Mouse (Mus musculus) forebrain, embryonic 13.5 days (tissue): Measurements from ENCODE around the gene Kif23. TPM values are rescaled to one million over a fixed set of nuclear protein-coding genes. Genes with fewer than 3 reads are reported as not detected.

Experiments used
- ATAC-seq: fragments of 200-750 bp; cut with Nextera tagmentation; 2 replicates; pipeline ENCODE4 v1.8.0; 2017
- H3K27ac ChIP-seq: fragments of 300-500 bp; sonication (generic); 2 replicates; pipeline ENCODE4 v1.5.1; 2015; ENCODE audit warnings: inconsistent platforms, mild to moderate bottlenecking, moderate library complexity
- H3K27me3 ChIP-seq: fragments of 300-500 bp; sonication (generic); 2 replicates; pipeline ENCODE4 v1.6.1; 2015; ENCODE audit warnings: mild to moderate bottlenecking, inconsistent platforms
- H3K36me3 ChIP-seq: fragments of 300-500 bp; sonication (generic); 2 replicates; pipeline ENCODE4 v1.6.1; 2015; ENCODE audit warnings: mild to moderate bottlenecking, inconsistent platforms; ENCODE audit not compliant: poor library complexity, severe bottlenecking
- H3K4me1 ChIP-seq: fragments of 300-500 bp; sonication (generic); 2 replicates; pipeline ENCODE4 v1.6.1; 2015; ENCODE audit warnings: inconsistent platforms
- H3K4me2 ChIP-seq: fragments of 300-500 bp; sonication (generic); 2 replicates; pipeline ENCODE4 v1.6.1; 2015; ENCODE audit warnings: inconsistent platforms, mild to moderate bottlenecking, moderate library complexity
- H3K4me3 ChIP-seq: fragments of 300-500 bp; sonication (generic); 2 replicates; pipeline ENCODE4 v1.5.1; 2015; ENCODE audit warnings: mild to moderate bottlenecking, inconsistent platforms
- H3K9ac ChIP-seq: fragments of 300-500 bp; sonication (generic); 2 replicates; pipeline ENCODE4 v1.6.1; 2015; ENCODE audit warnings: mild to moderate bottlenecking, inconsistent platforms
- H3K9me3 ChIP-seq: fragments of 300-500 bp; sonication (generic); replicated peaks from 2 replicates; pipeline ENCODE4 v1.6.1; 2016; ENCODE audit warnings: inconsistent platforms
- WGBS: fragments of 180-500 bp; shearing (Covaris S2); methylation state at CpG from one replicate; pipeline ENCODE4 v1.1.7; 2015; 5-methylcytosine and 5-hydroxymethylcytosine counted together
- polyA plus RNA-seq: library from polyadenylated mRNA; unstranded; fragments of >200 nt; fragmentation: Nextera tagmentation; extraction: Ambion mirVana; gene quantifications from 2 replicates; pipeline ENCODE4 v1.2.1, GENCODE M21; 2015

Kif23 gene
- polyA plus RNA-seq, 1 experiment from 2014 or later = 72.7 TPM

- WGBS = 5% methylated on average over 8 of the region's 8 CpGs
- Histone ChIP-seq H3K4me1 (peaks cover 62% of the 10 kb centered on the region), H3K4me3 (no peak overlapping the region), H3K27ac (peak overlapping the region; percentile 94), H3K9ac (no peak overlapping the region; the same call in 1 of the 2 replicates), H3K4me2 (peak overlapping the region; percentile 18; the same call in 1 of the 2 replicates), H3K27me3 (no peaks in the 10 kb centered on the region), H3K36me3 (no peaks in the 10 kb centered on the region), H3K9me3 (no peaks in the 10 kb centered on the region)
- ATAC-seq = peak; percentile 96
These were observed 74.2 kb downstream of the Kif23 start for GRCm38 (mm10) chr9:61872246-61872941.

GRCm38 (mm10) chr9:61871839-61872238 lies 74.7 kb downstream of the Kif23 start:
- Histone ChIP-seq H3K4me3 (no peak overlapping the region), H3K27ac (peak overlapping the region; percentile 94), H3K9ac (no peak overlapping the region), H3K27me3 (no peaks in the 10 kb centered on the region), H3K9me3 (no peaks in the 10 kb centered on the region), H3K36me3 (no peaks in the 10 kb centered on the region), H3K4me1 (peaks cover 61% of the 10 kb centered on the region), H3K4me2 (peak overlapping the region; percentile 18; the same call in 1 of the 2 replicates)
- ATAC-seq = peak; percentile 52
- 19% methylated on average over 6 of the region's 6 CpGs for WGBS

DNA sequence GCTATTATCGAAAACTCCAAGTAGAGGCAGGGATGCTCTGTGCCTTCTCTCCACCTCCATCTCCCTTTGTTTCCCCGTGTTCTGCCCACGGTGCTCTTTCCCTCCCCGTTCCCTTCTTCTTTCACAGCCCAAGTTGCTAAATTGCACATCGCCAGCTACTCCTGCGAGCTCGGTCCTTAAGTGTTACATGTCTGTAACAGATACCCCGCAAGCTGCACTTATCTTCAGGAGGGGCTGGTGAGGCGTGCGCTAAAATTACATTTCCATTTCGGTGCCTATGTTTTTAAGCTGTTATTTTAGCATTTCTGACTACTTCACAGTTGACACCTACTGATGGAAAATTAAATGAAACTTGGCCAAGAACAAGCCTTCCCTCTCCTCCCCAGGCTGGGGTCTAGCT lies 78.9 kb downstream of the Kif23 start:
- 70% methylated on average over 11 of the region's 11 CpGs for WGBS
- 0 out of 2 replicates have a peak, but pooled peaks cover 5% of the 10 kb centered on the region for H3K9me3 ChIP-seq
- H3K27ac ChIP-seq = 0 out of 2 replicates have a peak overlapping the region, but pooled peaks have one; percentile 15
- no peak overlapping the region for H3K4me3 ChIP-seq
- no peak overlapping the region for H3K4me2 ChIP-seq
- ATAC-seq = no peak
- H3K9ac ChIP-seq = no peak overlapping the region
- no peaks in the 10 kb centered on the region for H3K36me3 ChIP-seq
- H3K27me3 ChIP-seq = no peaks in the 10 kb centered on the region
- H3K4me1 ChIP-seq = peaks cover 32% of the 10 kb centered on the region

Other genes with a start within 250 kb of the Kif23 start
- gene Rplp1, start 32.2 kb downstream of the Kif23 start, polyA plus RNA-seq = 981 and 1,035 TPM in 2 replicates
- gene Paqr5, start 80.1 kb upstream of the Kif23 start, polyA plus RNA-seq = 0.49 and 0.67 TPM in 2 replicates
- gene Glce, start 175.9 kb upstream of the Kif23 start, polyA plus RNA-seq = 12.5 and 14.9 TPM in 2 replicates